Mouse (Mus musculus) intestine, embryonic 14.5 days (tissue): ENCODE results near the gene Tgm7. TPM values are rescaled to one million over a fixed set of nuclear protein-coding genes. Genes with fewer than 3 reads are reported as not detected.
A peak's percentile ranks its signal among the peaks of the same experiment; 100 is the strongest.
"Not testable (repeated sequence)": the region's sequence is repeated elsewhere in the genome, so short reads cannot be mapped to it uniquely, and the experiment has no call there.

Experiments
- ATAC-seq: fragments of 200-750 bp; cut with Nextera tagmentation; replicated peaks from 2 replicates; pipeline ENCODE4 v1.8.0; 2017; ENCODE audit warnings: low read depth, moderate number of reproducible peaks, moderate TSS enrichment, moderate library complexity; ENCODE audit not compliant: low FRiP score, low TSS enrichment
- DNase-seq: peaks from one replicate; pipeline ENCODE4 v3.0.0-alpha.2; 2018; ENCODE audit warnings: low spot score
- H3K27ac ChIP-seq: fragments of 300-500 bp; sonication (generic); 2 replicates; pipeline ENCODE4 v1.5.1; 2014; ENCODE audit warnings: low read depth, mild to moderate bottlenecking, control low read depth
- H3K27me3 ChIP-seq: fragments of 300-500 bp; sonication (generic); replicated peaks from 2 replicates; pipeline ENCODE4 v1.6.1; 2014; ENCODE audit warnings: low read length, control low read depth; ENCODE audit not compliant: control insufficient read depth, insufficient read depth
- H3K36me3 ChIP-seq: fragments of 300-500 bp; sonication (generic); 2 replicates; pipeline ENCODE4 v1.6.1; 2014; ENCODE audit warnings: low read length, control low read depth; ENCODE audit not compliant: control insufficient read depth, insufficient read depth
- H3K4me1 ChIP-seq: fragments of 300-500 bp; sonication (generic); replicated peaks from 2 replicates; pipeline ENCODE4 v1.6.1; 2014; ENCODE audit warnings: low read length, control low read depth, mixed read lengths; ENCODE audit not compliant: control insufficient read depth, insufficient read depth
- H3K4me2 ChIP-seq: fragments of 300-500 bp; sonication (generic); 2 replicates; pipeline ENCODE4 v1.6.1; 2014; ENCODE audit warnings: low read length
- H3K4me3 ChIP-seq: fragments of 300-500 bp; sonication (generic); 2 replicates; pipeline ENCODE4 v1.5.1; 2014; ENCODE audit warnings: low read depth, low read length, control low read depth, mixed read lengths
- H3K9ac ChIP-seq: fragments of 300-500 bp; sonication (generic); 2 replicates; pipeline ENCODE4 v1.6.1; 2014; ENCODE audit warnings: mild to moderate bottlenecking, low read length
- H3K9me3 ChIP-seq: fragments of 300-500 bp; sonication (generic); 2 replicates; pipeline ENCODE4 v1.6.1; 2016; ENCODE audit warnings: low read length, control low read depth; ENCODE audit not compliant: control insufficient read depth
- WGBS: fragments of 180-500 bp; shearing (Covaris S2); extraction: QIAGEN DNeasy Blood & Tissue Kit; methylation state at CpG from one replicate; pipeline ENCODE4 v1.1.7; 2014; 5-methylcytosine and 5-hydroxymethylcytosine counted together
- polyA plus RNA-seq: library from polyadenylated mRNA; unstranded; fragments of >200 nt; fragmentation: Nextera tagmentation; extraction: Ambion mirVana; gene quantifications from 2 replicates; pipeline ENCODE4 v1.2.1, GENCODE M21; 2014

Tgm7 gene
- polyA plus RNA-seq, 1 experiment from 2014 or later: 0.32 TPM

- Histone ChIP-seq H3K9me3 (no peaks in the 10 kb centered on the region), H3K27me3 (no peaks in the 10 kb centered on the region), H3K4me3 (no peak overlapping the region), H3K36me3 (no peaks in the 10 kb centered on the region), H3K27ac (no peak overlapping the region), H3K4me1 (no peaks in the 10 kb centered on the region), H3K4me2 (no peak overlapping the region), H3K9ac (no peak overlapping the region)
- 65% methylated on average over 1 of the region's 1 CpGs for WGBS
- ATAC-seq (no peak), DNase-seq (no peak)
These were observed 23.2 kb upstream of the Tgm7 start for GRCm38 (mm10) chr2:121132822-121133221.

- DNase-seq: no peak
- Histone ChIP-seq H3K9me3 (no peaks in the 10 kb centered on the region), H3K27me3 (no peaks in the 10 kb centered on the region), H3K9ac (no peak overlapping the region), H3K27ac (no peak overlapping the region), H3K4me1 (no peaks in the 10 kb centered on the region), H3K4me2 (no peak overlapping the region), H3K36me3 (no peaks in the 10 kb centered on the region), H3K4me3 (no peak overlapping the region)
- ATAC-seq: no peak
- 53% methylated on average over 9 of the region's 9 CpGs for WGBS
These were observed 19.4 kb upstream of the Tgm7 start for GRCm38 (mm10) chr2:121128865-121129620.

- Histone ChIP-seq H3K4me1 (no peaks in the 10 kb centered on the region), H3K4me3 (no peak overlapping the region), H3K9me3 (no peaks in the 10 kb centered on the region), H3K36me3 (no peaks in the 10 kb centered on the region), H3K27ac (no peak overlapping the region), H3K4me2 (no peak overlapping the region), H3K9ac (no peak overlapping the region), H3K27me3 (no peaks in the 10 kb centered on the region)
- ATAC-seq (no peak), DNase-seq (no peak)
- WGBS: 69% methylated on average over 1 of the region's 1 CpGs
These were observed 17.9 kb upstream of the Tgm7 start for GRCm38 (mm10) chr2:121127536-121127935.

- not testable (repeated sequence) for H3K27me3 ChIP-seq, H3K9ac ChIP-seq, H3K4me1 ChIP-seq, DNase-seq, H3K4me2 ChIP-seq, H3K4me3 ChIP-seq, H3K36me3 ChIP-seq, ATAC-seq, H3K27ac ChIP-seq, H3K9me3 ChIP-seq
- WGBS: 82% methylated on average over 5 of the region's 5 CpGs
These were observed 16.7 kb upstream of the Tgm7 start for GRCm38 (mm10) chr2:121126302-121126701.

- Histone ChIP-seq H3K27ac (no peak overlapping the region), H3K36me3 (no peaks in the 10 kb centered on the region), H3K4me1 (no peaks in the 10 kb centered on the region), H3K9ac (no peak overlapping the region), H3K4me2 (no peak overlapping the region), H3K27me3 (no peaks in the 10 kb centered on the region), H3K9me3 (no peaks in the 10 kb centered on the region), H3K4me3 (no peak overlapping the region)
- WGBS: 79% methylated on average over 3 of the region's 3 CpGs
- DNase-seq (no peak), ATAC-seq (no peak)
These were observed 9.7 kb upstream of the Tgm7 start for GRCm38 (mm10) chr2:121119260-121119659.

GRCm38 (mm10) chr2:121115418-121115817, 5.8 kb upstream of the Tgm7 start:
- no peaks in the 10 kb centered on the region for H3K9me3 ChIP-seq
- ATAC-seq: no peak
- DNase-seq: no peak

GRCm38 (mm10) chr2:121105940-121106339, 3.7 kb downstream of the Tgm7 start:
- H3K4me1 ChIP-seq: no peaks in the 10 kb centered on the region
- H3K9ac ChIP-seq: no peak overlapping the region
- no peak overlapping the region for H3K4me3 ChIP-seq
- no peak for DNase-seq
- no peak for ATAC-seq
- no peaks in the 10 kb centered on the region for H3K9me3 ChIP-seq
- H3K36me3 ChIP-seq: no peaks in the 10 kb centered on the region
- H3K27me3 ChIP-seq: no peaks in the 10 kb centered on the region
- no peak overlapping the region for H3K27ac ChIP-seq
- no peak overlapping the region for H3K4me2 ChIP-seq

More at GRCm38 (mm10) chr2:121115418-121115817, 5.8 kb upstream of the Tgm7 start:
- H3K27ac ChIP-seq: no peak overlapping the region
- H3K4me2 ChIP-seq: no peak overlapping the region
- no peaks in the 10 kb centered on the region for H3K27me3 ChIP-seq
- no peak overlapping the region for H3K9ac ChIP-seq
- WGBS: 87% methylated on average over 2 of the region's 2 CpGs
- H3K4me1 ChIP-seq: no peaks in the 10 kb centered on the region
- H3K4me3 ChIP-seq: no peak overlapping the region
- H3K36me3 ChIP-seq: no peaks in the 10 kb centered on the region

- no peaks in the 10 kb centered on the region for H3K4me1 ChIP-seq
- 23% methylated on average over 9 of the region's 9 CpGs for WGBS
- DNase-seq (peak; percentile 72), ATAC-seq (no peak)
- no peak overlapping the region for H3K27ac ChIP-seq
- H3K27me3 ChIP-seq: no peaks in the 10 kb centered on the region
- H3K9me3 ChIP-seq: no peaks in the 10 kb centered on the region
- no peak overlapping the region for H3K9ac ChIP-seq
- no peaks in the 10 kb centered on the region for H3K36me3 ChIP-seq
- H3K4me3 ChIP-seq: no peak overlapping the region
- H3K4me2 ChIP-seq: no peak overlapping the region
These were observed 7.5 kb downstream of the Tgm7 start for GRCm38 (mm10) chr2:121102051-121102450.

GRCm38 (mm10) chr2:121089751-121090150, 19.8 kb downstream of the Tgm7 start:
- no peaks in the 10 kb centered on the region for H3K27me3 ChIP-seq
- ATAC-seq (no peak), DNase-seq (no peak)
- H3K9me3 ChIP-seq: no peaks in the 10 kb centered on the region
- H3K4me3 ChIP-seq: no peak overlapping the region
- H3K9ac ChIP-seq: no peak overlapping the region
- H3K4me2 ChIP-seq: no peak overlapping the region
- WGBS: 60% methylated on average over 4 of the region's 4 CpGs
- no peaks in the 10 kb centered on the region for H3K36me3 ChIP-seq
- no peak overlapping the region for H3K27ac ChIP-seq
- 0 out of 2 replicates have a peak, but pooled peaks cover 3% of the 10 kb centered on the region for H3K4me1 ChIP-seq
